In genomic region chr8:107890922-107891321, GRCm38 (mm10) we compare ENCODE assay signal across 20 mouse cellular contexts. TPM values are rescaled to one million over a fixed set of nuclear protein-coding genes. Genes with fewer than 3 reads are reported as not detected.
DNase-seq lines count a peak whose midpoint lies in the region; ATAC-seq lines count a peak whose summit lies in the region.
"Had no signal": no experiment of that assay in that cellular context is flagged by ENCODE, and none has a peak within 500 bp of the region (broad histone marks: within the 10 kb centered on the region; RNA-seq: fewer than 3 reads in every experiment).

No protein-coding gene starts in this region.

- no peak overlapping the region for H3K9ac ChIP-seq in midbrain, embryonic 11.5 days (ENCODE audit: low read length)
- no peak overlapping the region for H3K9ac ChIP-seq in midbrain, embryonic 13.5 days (replicated peaks)
- H3K9ac ChIP-seq in limb, embryonic 13.5 days, result no peak overlapping the region
- H3K9ac ChIP-seq in neural tube, embryonic 11.5 days (ENCODE audit: low read length), result no peak overlapping the region
- H3K9ac ChIP-seq in intestine, embryonic 16.5 days (ENCODE audit: low read depth, low read length), result no peak overlapping the region
- H3K9ac ChIP-seq: forebrain, embryonic 15.5 days; heart, embryonic 15.5 days; hindbrain, embryonic 14.5 days had no signal

- H3K4me3 ChIP-seq in midbrain, embryonic 11.5 days (ENCODE audit: low read depth, low read length), result no peak overlapping the region
- no peak overlapping the region for H3K4me3 ChIP-seq in midbrain, embryonic 13.5 days (replicated peaks)
- H3K4me3 ChIP-seq in limb, embryonic 10.5 days, result no peak overlapping the region
- H3K4me3 ChIP-seq in limb, embryonic 13.5 days, result no peak overlapping the region
- no peak overlapping the region for H3K4me3 ChIP-seq in neural tube, embryonic 11.5 days (ENCODE audit: low read depth, low read length)
- H3K4me3 ChIP-seq in intestine, embryonic 16.5 days (ENCODE audit: low read length), result no peak overlapping the region
- H3K4me3 ChIP-seq: forebrain, embryonic 15.5 days; heart, adult 2 months; heart, embryonic 15.5 days; hindbrain, embryonic 10.5 days had no signal

- no peaks in the 10 kb centered on the region for H3K4me1 ChIP-seq in midbrain, embryonic 11.5 days (ENCODE audit: control insufficient read depth, insufficient read depth, low read length)
- 0 out of 2 replicates have a peak, but pooled peaks cover 4% of the 10 kb centered on the region for H3K4me1 ChIP-seq in midbrain, embryonic 13.5 days (replicated peaks)
- peaks cover 36% of the 10 kb centered on the region for H3K4me1 ChIP-seq in limb, embryonic 10.5 days
- H3K4me1 ChIP-seq in limb, embryonic 13.5 days, result peaks cover 31% of the 10 kb centered on the region
- H3K4me1 ChIP-seq in neural tube, embryonic 11.5 days (ENCODE audit: control insufficient read depth, insufficient read depth, low read length), result no peaks in the 10 kb centered on the region
- H3K4me1 ChIP-seq in intestine, embryonic 16.5 days (ENCODE audit: control insufficient read depth, insufficient read depth, low read length), result no peaks in the 10 kb centered on the region
- H3K4me1 ChIP-seq: forebrain, embryonic 15.5 days; heart, embryonic 15.5 days had no signal

- H3K27ac ChIP-seq in midbrain, embryonic 11.5 days (ENCODE audit: low read depth, low read length), result no peak overlapping the region
- H3K27ac ChIP-seq in midbrain, embryonic 13.5 days, result no peak overlapping the region
- H3K27ac ChIP-seq in limb, embryonic 10.5 days, result peak overlapping the region; percentile 69
- H3K27ac ChIP-seq in limb, embryonic 13.5 days, result peak overlapping the region; percentile 69; the same call in 1 of the 2 replicates
- peak overlapping the region; percentile 23; the same call in 1 of the 2 replicates for H3K27ac ChIP-seq in neural tube, embryonic 11.5 days (ENCODE audit: low read depth, low read length)
- no peak overlapping the region for H3K27ac ChIP-seq in intestine, embryonic 16.5 days (ENCODE audit: low read length)
- H3K27ac ChIP-seq: forebrain, embryonic 15.5 days; heart, adult 2 months; heart, embryonic 15.5 days; hindbrain, embryonic 10.5 days; hindbrain, embryonic 14.5 days had no signal

- H3K4me2 ChIP-seq in midbrain, embryonic 11.5 days, result no peak overlapping the region
- H3K4me2 ChIP-seq in midbrain, embryonic 13.5 days (replicated peaks), result no peak overlapping the region
- H3K4me2 ChIP-seq in limb, embryonic 13.5 days (replicated peaks), result no peak overlapping the region
- H3K4me2 ChIP-seq in neural tube, embryonic 11.5 days (ENCODE audit: low read depth), result no peak overlapping the region
- no peak overlapping the region for H3K4me2 ChIP-seq in intestine, embryonic 16.5 days (ENCODE audit: low read depth, low read length)
- H3K4me2 ChIP-seq: forebrain, embryonic 15.5 days; heart, embryonic 11.5 days; heart, embryonic 15.5 days; hindbrain, embryonic 14.5 days had no signal

- no peaks in the 10 kb centered on the region for H3K36me3 ChIP-seq in midbrain, embryonic 11.5 days (ENCODE audit: control insufficient read depth, insufficient read depth, low read length)
- H3K36me3 ChIP-seq in midbrain, embryonic 13.5 days, result no peaks in the 10 kb centered on the region
- no peaks in the 10 kb centered on the region for H3K36me3 ChIP-seq in limb, embryonic 10.5 days
- no peaks in the 10 kb centered on the region for H3K36me3 ChIP-seq in limb, embryonic 13.5 days
- no peaks in the 10 kb centered on the region for H3K36me3 ChIP-seq in neural tube, embryonic 11.5 days (ENCODE audit: control insufficient read depth, insufficient read depth, low read length)
- H3K36me3 ChIP-seq in intestine, embryonic 16.5 days (ENCODE audit: control insufficient read depth, insufficient read depth, low read length), result no peaks in the 10 kb centered on the region
- H3K36me3 ChIP-seq: forebrain, embryonic 15.5 days; heart, embryonic 15.5 days; hindbrain, embryonic 10.5 days had no signal

- 87% methylated on average over 5 of the region's 5 CpGs for WGBS in midbrain, embryonic 11.5 days
- whole genome bisulfite sequencing in midbrain, embryonic 13.5 days, result 83% methylated on average over 5 of the region's 5 CpGs
- 80% methylated on average over 5 of the region's 5 CpGs for WGBS in limb, embryonic 10.5 days
- WGBS in limb, embryonic 13.5 days, result 42% methylated on average over 5 of the region's 5 CpGs
- WGBS in neural tube, embryonic 11.5 days, result 67% methylated on average over 5 of the region's 5 CpGs
- 79% methylated on average over 5 of the region's 5 CpGs for WGBS in intestine, embryonic 16.5 days

- H3K27me3 ChIP-seq in midbrain, embryonic 11.5 days (ENCODE audit: control insufficient read depth, insufficient read depth, low read length), result no peaks in the 10 kb centered on the region
- H3K27me3 ChIP-seq in midbrain, embryonic 13.5 days, result no peaks in the 10 kb centered on the region
- no peaks in the 10 kb centered on the region for H3K27me3 ChIP-seq in limb, embryonic 10.5 days (ENCODE audit: low read depth, poor library complexity, severe bottlenecking)
- peaks cover 3% of the 10 kb centered on the region; the same call in 1 of the 2 replicates for H3K27me3 ChIP-seq in limb, embryonic 13.5 days
- H3K27me3 ChIP-seq in neural tube, embryonic 11.5 days (ENCODE audit: control insufficient read depth, insufficient read depth, low read length), result no peaks in the 10 kb centered on the region
- H3K27me3 ChIP-seq in intestine, embryonic 16.5 days (replicated peaks; ENCODE audit: control insufficient read depth, insufficient read depth, low read length), result no peaks in the 10 kb centered on the region
- H3K27me3 ChIP-seq: forebrain, embryonic 15.5 days; heart, embryonic 15.5 days had no signal

- no peaks in the 10 kb centered on the region for H3K9me3 ChIP-seq in midbrain, embryonic 11.5 days (ENCODE audit: control insufficient read depth, low read length)
- H3K9me3 ChIP-seq in midbrain, embryonic 13.5 days, result no peaks in the 10 kb centered on the region
- H3K9me3 ChIP-seq in limb, embryonic 10.5 days (replicated peaks), result no peaks in the 10 kb centered on the region
- H3K9me3 ChIP-seq in limb, embryonic 13.5 days, result no peaks in the 10 kb centered on the region
- H3K9me3 ChIP-seq in neural tube, embryonic 11.5 days (ENCODE audit: control insufficient read depth, low read length), result no peaks in the 10 kb centered on the region
- H3K9me3 ChIP-seq in intestine, embryonic 16.5 days (ENCODE audit: control insufficient read depth, low read length), result no peaks in the 10 kb centered on the region
- H3K9me3 ChIP-seq: forebrain, embryonic 15.5 days; heart, embryonic 15.5 days; hindbrain, embryonic 10.5 days had no signal

- no peak for ATAC-seq in midbrain, embryonic 11.5 days (ENCODE audit: low FRiP score)
- ATAC-seq in midbrain, embryonic 13.5 days, result no peak
- peak; percentile 79 for ATAC-seq in limb, embryonic 13.5 days (ENCODE audit: low FRiP score, low read depth)
- ATAC-seq in neural tube, embryonic 11.5 days (ENCODE audit: insufficient read depth, low FRiP score, low TSS enrichment), result no peak
- ATAC-seq in intestine, embryonic 16.5 days, result no peak
- ATAC-seq: forebrain, embryonic 15.5 days had no signal

- DNase-seq in midbrain, embryonic 11.5 days (ENCODE audit: low spot score, missing footprints), result peak; percentile 53
- peak; percentile 42 for DNase-seq in limb, embryonic 10.5 days (ENCODE audit: low spot score)
- peak; percentile 26 for DNase-seq in neural tube, embryonic 11.5 days (ENCODE audit: low spot score)
- no peak for DNase-seq in layer of hippocampus, adult 8-10 months (ENCODE audit: low spot score in 2 of 2)
- DNase-seq in adrenal gland, postnatal 4 days (ENCODE audit: low spot score in 2 of 2), result no peak
- DNase-seq: adrenal gland, adult 2 months; adrenal gland, postnatal 25 days; cerebellum, adult 2 months; cerebellum, postnatal 10 days; gastrocnemius, postnatal 10 days; heart, adult 2 months; heart, postnatal 14 days had no signal

RNA-seq across cellular contexts. Expression of gene Zfhx3, which starts 51.5 kb away (rescaled TPM):
- 23.4 and 26.8 TPM in 2 replicates for polyA plus RNA-seq in midbrain, embryonic 11.5 days (2014; fragmentation: Nextera tagmentation; extraction: Ambion mirVana)
- 65.9 and 68.0 TPM in 2 replicates for polyA plus RNA-seq in midbrain, embryonic 13.5 days (2015; fragmentation: Nextera tagmentation; extraction: Ambion mirVana)
- 15.8 and 28.1 TPM in 2 replicates for polyA plus RNA-seq in limb, embryonic 10.5 days (2016; fragmentation: Nextera tagmentation; extraction: Ambion mirVana)
- polyA plus RNA-seq in limb, embryonic 13.5 days (2015; fragmentation: Nextera tagmentation; extraction: Ambion mirVana), result 44.1 and 50.0 TPM in 2 replicates
- polyA plus RNA-seq in neural tube, embryonic 11.5 days (2014; fragmentation: Nextera tagmentation; extraction: Ambion mirVana), result 36.2 and 36.7 TPM in 2 replicates
- total RNA-seq in layer of hippocampus, adult 8-10 months (2022), result 1 to 10 TPM; 4.5 to 7.6 (median 6.7) TPM
- 5.9 and 6.1 TPM in 2 replicates for polyA plus RNA-seq in intestine, embryonic 16.5 days (2015; fragmentation: Nextera tagmentation; extraction: Ambion mirVana)
- total RNA-seq in adrenal gland, postnatal 4 days (2021), result 10 to 100 TPM; 38.1 to 42.0 TPM

Comparison
In these comparisons a context has a peak if more than half of its experiments do, and no peak if none do; other contexts are left out.
1. DNase-seq: peak in midbrain, embryonic 11.5 days (single experiment), limb, embryonic 10.5 days (single experiment) and neural tube, embryonic 11.5 days (single experiment); none in layer of hippocampus, adult 8-10 months (0 of 2) and adrenal gland, postnatal 4 days (0 of 2).
2. H3K27ac ChIP-seq: peak in limb, embryonic 10.5 days (single experiment), limb, embryonic 13.5 days (single experiment) and neural tube, embryonic 11.5 days (single experiment); none in midbrain, embryonic 11.5 days (single experiment), midbrain, embryonic 13.5 days (single experiment) and intestine, embryonic 16.5 days (single experiment).